Mouse (Mus musculus): ENCODE data around the gene Ehbp1. TPM values are rescaled to one million over a fixed set of nuclear protein-coding genes. Genes with fewer than 3 reads are reported as not detected.

Ehbp1 gene
- polyA plus RNA-seq, 1 experiment from 2014 or later: 7.2 TPM

- Histone ChIP-seq H3K27me3 (ENCODE audit: insufficient read depth, low read length) (no peaks in the 10 kb centered on the region), H3K9me3 (ENCODE audit: low read length) (no peaks in the 10 kb centered on the region), H3K36me3 (ENCODE audit: insufficient read depth, low read length) (no peaks in the 10 kb centered on the region), H3K9ac (replicated peaks; ENCODE audit: low read length) (no peak overlapping the region), H3K4me1 (ENCODE audit: insufficient read depth, low read length) (no peaks in the 10 kb centered on the region), H3K4me2 (replicated peaks; ENCODE audit: low read depth, low read length) (no peak overlapping the region), H3K27ac (ENCODE audit: low read length) (no peak overlapping the region), H3K4me3 (ENCODE audit: low read length) (no peak overlapping the region)
- WGBS: 88% methylated on average over 8 of the region's 8 CpGs
- ATAC-seq (ENCODE audit: low FRiP score, low TSS enrichment): no peak
Observed at GRCm38 (mm10) chr11:22181530-22182501, 160.3 kb downstream of the Ehbp1 start.

GRCm38 (mm10) chr11:22180146-22180545 is 161.9 kb downstream of the Ehbp1 start:
- Histone ChIP-seq H3K4me1 (ENCODE audit: insufficient read depth, low read length) (no peaks in the 10 kb centered on the region), H3K27me3 (ENCODE audit: insufficient read depth, low read length) (no peaks in the 10 kb centered on the region), H3K4me3 (ENCODE audit: low read length) (no peak overlapping the region), H3K9ac (replicated peaks; ENCODE audit: low read length) (no peak overlapping the region), H3K36me3 (ENCODE audit: insufficient read depth, low read length) (no peaks in the 10 kb centered on the region), H3K4me2 (replicated peaks; ENCODE audit: low read depth, low read length) (no peak overlapping the region), H3K9me3 (ENCODE audit: low read length) (no peaks in the 10 kb centered on the region), H3K27ac (ENCODE audit: low read length) (no peak overlapping the region)
- ATAC-seq (ENCODE audit: low FRiP score, low TSS enrichment): no peak

- H3K9ac ChIP-seq (replicated peaks; ENCODE audit: low read length): no peak overlapping the region
- no peak for ATAC-seq (ENCODE audit: low FRiP score, low TSS enrichment)
- H3K27me3 ChIP-seq (ENCODE audit: insufficient read depth, low read length): no peaks in the 10 kb centered on the region
- no peak overlapping the region for H3K4me2 ChIP-seq (replicated peaks; ENCODE audit: low read depth, low read length)
- no peak overlapping the region for H3K27ac ChIP-seq (ENCODE audit: low read length)
- H3K4me3 ChIP-seq (ENCODE audit: low read length): no peak overlapping the region
- H3K36me3 ChIP-seq (ENCODE audit: insufficient read depth, low read length): no peaks in the 10 kb centered on the region
- WGBS: 83% methylated on average over 1 of the region's 1 CpGs
- no peaks in the 10 kb centered on the region for H3K9me3 ChIP-seq (ENCODE audit: low read length)
- no peaks in the 10 kb centered on the region for H3K4me1 ChIP-seq (ENCODE audit: insufficient read depth, low read length)
Observed at GRCm38 (mm10) chr11:22178569-22178968, 163.5 kb downstream of the Ehbp1 start.

- H3K4me2 ChIP-seq (replicated peaks; ENCODE audit: low read depth, low read length): no peak overlapping the region
- 0 out of 2 replicates have a peak, but pooled peaks cover 2% of the 10 kb centered on the region for H3K36me3 ChIP-seq (ENCODE audit: insufficient read depth, low read length)
- no peaks in the 10 kb centered on the region for H3K27me3 ChIP-seq (ENCODE audit: insufficient read depth, low read length)
- H3K9me3 ChIP-seq (ENCODE audit: low read length): no peaks in the 10 kb centered on the region
- ATAC-seq (ENCODE audit: low FRiP score, low TSS enrichment): no peak
- 90% methylated on average over 3 of the region's 3 CpGs for WGBS
- no peaks in the 10 kb centered on the region for H3K4me1 ChIP-seq (ENCODE audit: insufficient read depth, low read length)
- no peak overlapping the region for H3K4me3 ChIP-seq (ENCODE audit: low read length)
- H3K27ac ChIP-seq (ENCODE audit: low read length): no peak overlapping the region
- H3K9ac ChIP-seq (replicated peaks; ENCODE audit: low read length): no peak overlapping the region
Observed at GRCm38 (mm10) chr11:22174311-22174710, 167.8 kb downstream of the Ehbp1 start.

GRCm38 (mm10) chr11:22170962-22171638 is 171.0 kb downstream of the Ehbp1 start:
- Histone ChIP-seq H3K27me3 (ENCODE audit: insufficient read depth, low read length) (no peaks in the 10 kb centered on the region), H3K4me1 (ENCODE audit: insufficient read depth, low read length) (no peaks in the 10 kb centered on the region), H3K27ac (ENCODE audit: low read length) (no peak overlapping the region), H3K4me2 (replicated peaks; ENCODE audit: low read depth, low read length) (no peak overlapping the region), H3K9ac (replicated peaks; ENCODE audit: low read length) (no peak overlapping the region), H3K4me3 (ENCODE audit: low read length) (no peak overlapping the region), H3K9me3 (ENCODE audit: low read length) (no peaks in the 10 kb centered on the region), H3K36me3 (ENCODE audit: insufficient read depth, low read length) (0 out of 2 replicates have a peak, but pooled peaks cover 6% of the 10 kb centered on the region)
- no peak for ATAC-seq (ENCODE audit: low FRiP score, low TSS enrichment)
- 91% methylated on average over 6 of the region's 6 CpGs for WGBS

DNA sequence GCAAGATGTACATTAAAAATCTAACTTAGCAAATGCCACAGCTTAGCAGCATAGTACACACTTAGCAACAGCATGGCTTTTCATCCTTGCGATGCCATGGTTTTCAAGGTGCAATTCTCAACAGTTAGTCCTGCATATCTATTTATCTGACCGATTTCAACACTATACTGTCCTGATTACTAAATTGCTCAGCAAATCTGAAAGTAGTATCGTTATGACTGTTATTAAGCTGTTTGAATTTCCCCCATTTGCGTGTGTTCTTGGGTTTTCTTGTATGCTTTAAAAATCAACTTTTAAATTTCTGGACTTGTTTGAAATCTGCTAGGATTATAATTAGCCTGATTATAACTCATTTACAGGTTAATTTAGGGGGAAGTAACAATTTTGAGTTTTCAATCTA is 184.2 kb downstream of the Ehbp1 start:
- Histone ChIP-seq H3K27me3 (ENCODE audit: insufficient read depth, low read length) (no peaks in the 10 kb centered on the region), H3K27ac (ENCODE audit: low read length) (no peak overlapping the region), H3K4me2 (replicated peaks; ENCODE audit: low read depth, low read length) (no peak overlapping the region), H3K36me3 (ENCODE audit: insufficient read depth, low read length) (no peaks in the 10 kb centered on the region), H3K4me3 (ENCODE audit: low read length) (no peak overlapping the region), H3K9ac (replicated peaks; ENCODE audit: low read length) (no peak overlapping the region), H3K4me1 (ENCODE audit: insufficient read depth, low read length) (peaks cover 5% of the 10 kb centered on the region; the same call in 1 of the 2 replicates), H3K9me3 (ENCODE audit: low read length) (no peaks in the 10 kb centered on the region)
- ATAC-seq (ENCODE audit: low FRiP score, low TSS enrichment): no peak
- WGBS: 92% methylated on average over 4 of the region's 4 CpGs

DNA sequence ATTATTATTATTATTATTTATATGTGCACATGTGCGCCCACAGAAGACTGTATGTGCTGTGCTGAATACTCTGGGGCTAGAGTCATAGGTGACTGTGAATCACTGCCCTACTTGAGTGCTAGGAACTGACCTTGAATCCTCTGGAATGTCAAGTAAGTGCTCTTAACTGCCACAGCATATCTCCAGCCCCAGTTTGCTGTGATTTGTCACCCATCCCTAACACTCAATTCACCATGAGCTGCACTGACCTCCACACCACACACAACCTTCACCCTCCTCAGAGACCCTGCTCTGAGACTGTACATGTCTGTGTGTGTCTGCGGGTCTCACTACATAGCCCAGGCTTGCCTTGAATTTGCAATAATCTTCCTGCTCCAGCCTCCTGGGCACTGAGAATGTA is 185.9 kb downstream of the Ehbp1 start:
- Histone ChIP-seq H3K27me3 (ENCODE audit: insufficient read depth, low read length) (no peaks in the 10 kb centered on the region), H3K4me2 (replicated peaks; ENCODE audit: low read depth, low read length) (no peak overlapping the region), H3K4me1 (ENCODE audit: insufficient read depth, low read length) (peaks cover 5% of the 10 kb centered on the region; the same call in 1 of the 2 replicates), H3K4me3 (ENCODE audit: low read length) (no peak overlapping the region), H3K36me3 (ENCODE audit: insufficient read depth, low read length) (no peaks in the 10 kb centered on the region), H3K9me3 (ENCODE audit: low read length) (no peaks in the 10 kb centered on the region), H3K27ac (ENCODE audit: low read length) (no peak overlapping the region), H3K9ac (replicated peaks; ENCODE audit: low read length) (no peak overlapping the region)
- ATAC-seq (ENCODE audit: low FRiP score, low TSS enrichment): no peak
- WGBS: 80% methylated on average over 2 of the region's 2 CpGs

DNA sequence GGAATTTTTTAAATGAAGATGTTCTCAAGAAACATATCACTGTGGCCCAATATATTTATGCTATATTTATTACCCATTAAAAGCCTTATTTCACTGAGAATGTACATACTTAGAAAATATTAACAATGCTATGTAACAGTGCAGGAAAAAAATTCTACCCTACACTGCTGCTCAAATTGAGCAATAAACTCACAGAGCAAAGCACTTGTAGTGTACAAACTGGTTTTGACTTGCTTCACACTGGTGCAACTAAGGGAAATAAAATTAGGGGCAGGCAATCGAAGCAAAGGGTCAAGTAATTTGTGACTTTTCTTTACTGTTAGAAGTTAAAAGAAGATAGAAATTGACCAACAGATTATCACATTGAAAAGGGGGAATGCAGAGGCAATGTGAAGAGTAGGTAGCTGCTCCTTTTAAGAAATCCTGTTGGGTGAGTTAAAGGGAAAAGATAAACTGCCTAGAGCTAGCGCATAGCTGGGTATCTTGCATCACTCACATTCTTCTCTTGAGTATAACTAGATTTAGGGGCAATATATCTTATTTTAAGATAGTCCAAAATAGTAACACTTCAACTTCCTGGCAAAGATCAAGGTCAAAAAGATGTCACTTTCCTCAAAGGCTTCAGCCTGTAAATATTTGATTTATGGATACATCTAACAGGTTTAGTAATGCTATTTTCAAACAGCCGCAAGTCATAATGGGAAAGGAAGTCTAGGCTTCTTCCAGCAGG is 186.6 kb downstream of the Ehbp1 start:
- ATAC-seq (ENCODE audit: low FRiP score, low TSS enrichment): no peak

GRCm38 (mm10) chr11:22154501-22155294 is 187.4 kb downstream of the Ehbp1 start:
- no peak overlapping the region for H3K9ac ChIP-seq (replicated peaks; ENCODE audit: low read length)
- H3K36me3 ChIP-seq (ENCODE audit: insufficient read depth, low read length): 0 out of 2 replicates have a peak, but pooled peaks cover 2% of the 10 kb centered on the region
- H3K27ac ChIP-seq (ENCODE audit: low read length): no peak overlapping the region
- ATAC-seq (ENCODE audit: low FRiP score, low TSS enrichment): no peak
- peaks cover 5% of the 10 kb centered on the region; the same call in 1 of the 2 replicates for H3K4me1 ChIP-seq (ENCODE audit: insufficient read depth, low read length)
- WGBS: 71% methylated on average over 9 of the region's 9 CpGs
- no peak overlapping the region for H3K4me3 ChIP-seq (ENCODE audit: low read length)
- no peaks in the 10 kb centered on the region for H3K9me3 ChIP-seq (ENCODE audit: low read length)
- H3K27me3 ChIP-seq (ENCODE audit: insufficient read depth, low read length): no peaks in the 10 kb centered on the region
- H3K4me2 ChIP-seq (replicated peaks; ENCODE audit: low read depth, low read length): no peak overlapping the region

More for the DNA sequence above, 186.6 kb downstream of the Ehbp1 start:
- Histone ChIP-seq H3K4me1 (ENCODE audit: insufficient read depth, low read length) (peaks cover 5% of the 10 kb centered on the region; the same call in 1 of the 2 replicates), H3K27ac (ENCODE audit: low read length) (no peak overlapping the region), H3K27me3 (ENCODE audit: insufficient read depth, low read length) (no peaks in the 10 kb centered on the region), H3K4me2 (replicated peaks; ENCODE audit: low read depth, low read length) (no peak overlapping the region), H3K4me3 (ENCODE audit: low read length) (no peak overlapping the region), H3K9me3 (ENCODE audit: low read length) (no peaks in the 10 kb centered on the region), H3K9ac (replicated peaks; ENCODE audit: low read length) (no peak overlapping the region), H3K36me3 (ENCODE audit: insufficient read depth, low read length) (0 out of 2 replicates have a peak, but pooled peaks cover 2% of the 10 kb centered on the region)
- WGBS: 60% methylated on average over 3 of the region's 3 CpGs
